ENCODE assay signal across 30 mouse cellular contexts in genomic region chr13:28432017-28432416, GRCm38 (mm10).
"Had no signal": no experiment of that assay in that cellular context is flagged by ENCODE, and none has a peak within 500 bp of the region (broad histone marks: within the 10 kb centered on the region; RNA-seq: fewer than 3 reads in every experiment).

No protein-coding gene starts in this region.

- H3K36me3 ChIP-seq: limb, embryonic 10.5 days; limb, embryonic 12.5 days; limb, embryonic 13.5 days; limb, embryonic 15.5 days; liver, embryonic 12.5 days; liver, embryonic 13.5 days; liver, embryonic 15.5 days; lung, embryonic 15.5 days; midbrain, embryonic 10.5 days; midbrain, embryonic 12.5 days; midbrain, embryonic 13.5 days; midbrain, embryonic 15.5 days; neural tube, embryonic 12.5 days had no signal

- H3K27ac ChIP-seq: limb, embryonic 10.5 days; limb, embryonic 12.5 days; limb, embryonic 13.5 days; limb, embryonic 15.5 days; liver, embryonic 12.5 days; liver, embryonic 13.5 days; liver, embryonic 14.5 days; liver, embryonic 15.5 days; lung, embryonic 15.5 days; macrophage; midbrain, embryonic 10.5 days; midbrain, embryonic 12.5 days; midbrain, embryonic 13.5 days; midbrain, embryonic 15.5 days; neural tube, embryonic 12.5 days had no signal

- H3K9ac ChIP-seq: limb, embryonic 12.5 days; limb, embryonic 13.5 days; limb, embryonic 15.5 days; liver, embryonic 12.5 days; liver, embryonic 13.5 days; liver, embryonic 14.5 days; liver, embryonic 15.5 days; liver, postnatal 0 days; lung, embryonic 14.5 days; lung, embryonic 15.5 days; midbrain, embryonic 12.5 days; midbrain, embryonic 13.5 days; midbrain, embryonic 15.5 days; neural tube, embryonic 12.5 days had no signal

- DNase-seq: left cerebral cortex, postnatal 4 days; liver; liver, embryonic 13.5 days; liver, postnatal 0 days; lung, adult 18-20 months; lung, adult 2 months; lung, embryonic 14.5 days; lung, postnatal 10 days; lung, postnatal 14 days; lung, postnatal 36 days; lung, postnatal 4 days had no signal

- H3K4me1 ChIP-seq: limb, embryonic 10.5 days; limb, embryonic 12.5 days; limb, embryonic 13.5 days; limb, embryonic 15.5 days; liver, embryonic 12.5 days; liver, embryonic 13.5 days; liver, embryonic 15.5 days; lung, embryonic 15.5 days; midbrain, embryonic 10.5 days; midbrain, embryonic 12.5 days; midbrain, embryonic 13.5 days; midbrain, embryonic 15.5 days; neural tube, embryonic 12.5 days had no signal

- ATAC-seq: liver, embryonic 12.5 days; liver, postnatal 0 days; lung, postnatal 0 days; midbrain, embryonic 13.5 days; midbrain, embryonic 15.5 days; midbrain, embryonic 16.5 days had no signal

- H3K4me3 ChIP-seq: limb, embryonic 10.5 days; limb, embryonic 12.5 days; limb, embryonic 13.5 days; limb, embryonic 15.5 days; liver, embryonic 12.5 days; liver, embryonic 13.5 days; liver, embryonic 15.5 days; lung, embryonic 15.5 days; megakaryocyte, embryonic 14.5 days; midbrain, embryonic 10.5 days; midbrain, embryonic 12.5 days; midbrain, embryonic 13.5 days; midbrain, embryonic 15.5 days; myocyte; neural tube, embryonic 12.5 days had no signal

- H3K4me2 ChIP-seq: limb, embryonic 12.5 days; limb, embryonic 13.5 days; limb, embryonic 15.5 days; liver, embryonic 11.5 days; liver, embryonic 12.5 days; liver, embryonic 13.5 days; liver, embryonic 15.5 days; lung, embryonic 14.5 days; lung, embryonic 15.5 days; midbrain, embryonic 12.5 days; midbrain, embryonic 13.5 days; midbrain, embryonic 15.5 days; neural tube, embryonic 12.5 days had no signal

- H3K27me3 ChIP-seq: limb, embryonic 12.5 days; limb, embryonic 13.5 days; limb, embryonic 15.5 days; liver, embryonic 12.5 days; liver, embryonic 13.5 days; liver, embryonic 15.5 days; lung, embryonic 15.5 days; megakaryocyte, embryonic 14.5 days; midbrain, embryonic 12.5 days; midbrain, embryonic 13.5 days; midbrain, embryonic 15.5 days; neural tube, embryonic 12.5 days had no signal

- H3K9me3 ChIP-seq: limb, embryonic 10.5 days; limb, embryonic 12.5 days; limb, embryonic 13.5 days; limb, embryonic 15.5 days; liver, embryonic 12.5 days; liver, embryonic 13.5 days; liver, embryonic 15.5 days; lung, embryonic 15.5 days; megakaryocyte, embryonic 14.5 days; midbrain, embryonic 10.5 days; midbrain, embryonic 12.5 days; midbrain, embryonic 13.5 days; midbrain, embryonic 15.5 days; neural tube, embryonic 12.5 days had no signal
